Mouse (Mus musculus) C2C12 (cell line): ENCODE measurements at regions not wholly inside any gene's neighbourhood (a gene's known extent, or its start where the extent isn't known, plus 50 kb on each side); places are given as distances from the start of the nearest gene placed in this dataset.

Experiments used
- CTCF ChIP-seq: IDR thresholded peaks from one replicate; pipeline ENCODE4 v1.5.1; 2011; ENCODE audit not compliant: control insufficient read depth, insufficient read depth, insufficient read length
- FOSL1 ChIP-seq: IDR thresholded peaks from one replicate; pipeline ENCODE4 v1.8.0; 2011; ENCODE audit warnings: mild to moderate bottlenecking, low read length; ENCODE audit not compliant: poor library complexity, insufficient read depth, severe bottlenecking
- MAX ChIP-seq: IDR thresholded peaks from one replicate; pipeline ENCODE4 v1.6.1; 2011; ENCODE audit warnings: mild to moderate bottlenecking, control low read depth
- MYOG ChIP-seq: IDR thresholded peaks from one replicate; pipeline ENCODE4 v1.6.1; 2011; ENCODE audit not compliant: control insufficient read depth, insufficient read length; ENCODE audit errors: extremely low read depth
- USF1 ChIP-seq: IDR thresholded peaks from one replicate; pipeline ENCODE4 v1.6.1; 2011; ENCODE audit warnings: low read depth, mild to moderate bottlenecking, control low read depth, moderate library complexity

GRCm38 (mm10) chr9:101602799-101603198 lies 258.8 kb upstream of the 9630041A04Rik start:
- TF ChIP-seq CTCF: no peak
- TF ChIP-seq USF1: no peak
- no peak for TF ChIP-seq FOSL1
- no peak for TF ChIP-seq MAX
- no peak for TF ChIP-seq MYOG
